Mouse (Mus musculus): ENCODE results near the gene Siglec1. TPM values are rescaled to one million over a fixed set of nuclear protein-coding genes. Genes with fewer than 3 reads are reported as not detected.

Siglec1 gene
- polyA plus RNA-seq (2017; shearing (Covaris generic)) = 0.40 TPM

GRCm38 (mm10) chr2:131086667-131087390, at the start of gene Siglec1:
Gene Siglec1, minus strand, starts transcription at chr2:131086765.

GRCm38 (mm10) chr2:131132930-131133547, 46.5 kb upstream of the Siglec1 start, which contains the start of gene Gm11037:
Gene Gm11037, plus strand, starts transcription at chr2:131133497.

GRCm38 (mm10) chr2:131127161-131127730, 40.7 kb upstream of the Siglec1 start, which contains the start of gene Hspa12b:
Gene Hspa12b, plus strand, starts transcription at chr2:131127280.

GRCm38 (mm10) chr2:131063404-131063864, 23.1 kb downstream of the Siglec1 start, which contains the start of gene Adam33:
Gene Adam33, minus strand, starts transcription at chr2:131063814.

GRCm38 (mm10) chr2:131042988-131043387, 43.6 kb downstream of the Siglec1 start, which contains the start of gene Gfra4:
Gene Gfra4, minus strand, starts transcription at chr2:131043088.

Other genes with a start within 250 kb of the Siglec1 start
- gene 4930402H24Rik, start 180.4 kb downstream of the Siglec1 start, polyA plus RNA-seq (2017; shearing (Covaris generic)) = 11.6 TPM
- 3.1 TPM for gene Atrn, start 180.3 kb downstream of the Siglec1 start, polyA plus RNA-seq (2017; shearing (Covaris generic))
- not detected for gene Gfra4, start 43.7 kb downstream of the Siglec1 start, polyA plus RNA-seq (2017; shearing (Covaris generic))
- 0.67 TPM for gene Adam33, start 23.0 kb downstream of the Siglec1 start, polyA plus RNA-seq (2017; shearing (Covaris generic))
- 0.21 TPM for gene Hspa12b, start 40.5 kb upstream of the Siglec1 start, polyA plus RNA-seq (2017; shearing (Covaris generic))
- not detected for gene Gm11037, start 46.7 kb upstream of the Siglec1 start, polyA plus RNA-seq (2017; shearing (Covaris generic))
- 49.2 TPM for gene 1700037H04Rik, start 73.3 kb upstream of the Siglec1 start, polyA plus RNA-seq (2017; shearing (Covaris generic))
- 2.2 TPM for gene Cenpb, start 93.3 kb upstream of the Siglec1 start, polyA plus RNA-seq (2017; shearing (Covaris generic))
- gene Cdc25b, start 100.2 kb upstream of the Siglec1 start, polyA plus RNA-seq (2017; shearing (Covaris generic)) = 143 TPM
- gene Spef1, start 100.5 kb upstream of the Siglec1 start, polyA plus RNA-seq (2017; shearing (Covaris generic)) = not detected
- 26.5 TPM for gene Ap5s1, start 120.3 kb upstream of the Siglec1 start, polyA plus RNA-seq (2017; shearing (Covaris generic))
- gene Mavs, start 147.3 kb upstream of the Siglec1 start, polyA plus RNA-seq (2017; shearing (Covaris generic)) = 33.7 TPM
- 10.8 TPM for gene Pank2, start 175.7 kb upstream of the Siglec1 start, polyA plus RNA-seq (2017; shearing (Covaris generic))

All from activated CD4-positive, CD25-positive, alpha-beta regulatory T cell, adult 9 weeks (primary cell).